Mouse (Mus musculus): ENCODE data around the gene Hmga1b.
"Not testable (repeated sequence)": the region's sequence is repeated elsewhere in the genome, so short reads cannot be mapped to it uniquely, and the experiment has no call there.

Hmga1b gene

GRCm38 (mm10) chr11:120731858-120732680 is 30.5 kb upstream of the Hmga1b start, which contains the start of gene Cbr2:
TSS of gene Cbr2 (minus strand) at chr11:120732114.
- DNase-seq: no peak

- DNase-seq: no peak
These were observed 29.1 kb upstream of the Hmga1b start for GRCm38 (mm10) chr11:120733521-120733920.

- no peak for DNase-seq
These were observed 26.2 kb upstream of the Hmga1b start for GRCm38 (mm10) chr11:120736424-120736823.

- no peak for DNase-seq
These were observed 21.6 kb upstream of the Hmga1b start for GRCm38 (mm10) chr11:120740981-120741380.

- no peak for DNase-seq
These were observed 18.4 kb upstream of the Hmga1b start for GRCm38 (mm10) chr11:120744121-120744701.

GRCm38 (mm10) chr11:120747974-120748373 is 14.6 kb upstream of the Hmga1b start:
- DNase-seq: no peak

- peak in 1 of 2 experiments; percentile 19 for DNase-seq
These were observed 13.2 kb upstream of the Hmga1b start for GRCm38 (mm10) chr11:120749430-120749829.

GRCm38 (mm10) chr11:120751606-120752005 is 11.0 kb upstream of the Hmga1b start:
- no peak for DNase-seq

- no peak for DNase-seq
These were observed 2.4 kb upstream of the Hmga1b start for GRCm38 (mm10) chr11:120760236-120760635.

- DNase-seq: no peak
These were observed 553 bp upstream of the Hmga1b start for GRCm38 (mm10) chr11:120761811-120762671.

GRCm38 (mm10) chr11:120763121-120763999 is 766 bp downstream of the Hmga1b start:
- DNase-seq: not testable (repeated sequence)

- DNase-seq: not testable (repeated sequence)
These were observed 4.4 kb downstream of the Hmga1b start for GRCm38 (mm10) chr11:120767023-120767422.

GRCm38 (mm10) chr11:120768206-120768605 is 5.6 kb downstream of the Hmga1b start:
- no peak for DNase-seq

GRCm38 (mm10) chr11:120772749-120773148 is 10.2 kb downstream of the Hmga1b start:
- no peak for DNase-seq

GRCm38 (mm10) chr11:120773463-120774190 is 11.0 kb downstream of the Hmga1b start:
- DNase-seq: no peak

GRCm38 (mm10) chr11:120775774-120776469 is 13.3 kb downstream of the Hmga1b start:
- DNase-seq: peak; percentile 94 to 98

GRCm38 (mm10) chr11:120777123-120777522 is 14.5 kb downstream of the Hmga1b start:
- no peak for DNase-seq

GRCm38 (mm10) chr11:120779876-120780275 is 17.3 kb downstream of the Hmga1b start:
- no peak for DNase-seq

GRCm38 (mm10) chr11:120781361-120781760 is 18.8 kb downstream of the Hmga1b start:
- DNase-seq: not testable (repeated sequence)

GRCm38 (mm10) chr11:120783426-120784063 is 21.0 kb downstream of the Hmga1b start:
- peak in 1 of 2 experiments; percentile 45 for DNase-seq
